Mouse (Mus musculus) testis, adult 2 months (tissue): ENCODE results near the gene BC025920.

Source experiments
- CTCF ChIP-seq: fragments of 200-500 bp; IDR thresholded peaks from 2 replicates; pipeline ENCODE4 v1.5.1; 2012; ENCODE audit warnings: low read depth, mild to moderate bottlenecking, inconsistent platforms, low read length, moderate library complexity; ENCODE audit not compliant: control insufficient read depth, insufficient read depth, insufficient replicate concordance
- POLR2A ChIP-seq: fragments of 200-500 bp; IDR thresholded peaks from 2 replicates; pipeline ENCODE4 v1.6.1; 2012; ENCODE audit warnings: low read depth, mild to moderate bottlenecking, inconsistent platforms, low read length, moderate library complexity; ENCODE audit not compliant: control insufficient read depth

- no peak for TF ChIP-seq CTCF
- no peak for TF ChIP-seq POLR2A
These were observed 9.5 kb upstream of the BC025920 start for GRCm38 (mm10) chr10:81596611-81597010.
